Mouse (Mus musculus) heart, adult 8-10 months (tissue): ENCODE data around the gene Gse1. TPM values are rescaled to one million over a fixed set of nuclear protein-coding genes. Genes with fewer than 3 reads are reported as not detected.

Experiments used
- DNase-seq: peaks from one replicate; pipeline ENCODE4 v3.0.0; 2022; ENCODE audit warnings: low spot score
- total RNA-seq, 4 experiments: library from RNA; stranded (reverse); gene quantifications; 2 replicates each; pipeline ENCODE4 v1.2.4; 2022

Gse1 gene
- total RNA-seq, 4 experiments from 2014 or later, result 18.9 to 29.1 (median 23.3) TPM

- no peak for DNase-seq
Observed at GRCm38 (mm10) chr8:120401216-120401615, 173.0 kb downstream of the Gse1 start.

DNA sequence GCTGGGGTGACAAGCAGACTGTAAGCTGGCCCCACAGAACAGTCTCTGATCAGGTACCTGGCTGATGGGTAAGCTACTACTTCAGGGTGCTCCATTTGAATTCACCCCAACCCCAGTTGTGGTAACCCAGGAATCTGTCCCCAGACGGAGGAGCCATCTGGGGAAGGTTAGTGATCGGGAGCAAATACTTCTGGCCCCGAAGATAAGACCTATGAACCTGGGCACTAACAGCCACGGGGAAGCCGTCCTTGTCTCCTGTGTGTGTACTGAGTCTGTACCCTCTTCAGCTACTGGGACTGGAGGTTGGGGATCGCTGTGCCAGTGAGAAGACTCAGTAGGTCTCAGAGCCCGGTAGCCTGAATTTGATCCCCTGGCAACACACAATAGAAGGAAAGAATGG lies 173.5 kb downstream of the Gse1 start:
- DNase-seq, result no peak

- DNase-seq, result no peak
Observed at GRCm38 (mm10) chr8:120403606-120404269, 175.5 kb downstream of the Gse1 start.

- DNase-seq, result peak; percentile 47
Observed at GRCm38 (mm10) chr8:120404609-120405036, 176.4 kb downstream of the Gse1 start.

GRCm38 (mm10) chr8:120406008-120406632 lies 177.9 kb downstream of the Gse1 start:
- DNase-seq, result no peak

DNA sequence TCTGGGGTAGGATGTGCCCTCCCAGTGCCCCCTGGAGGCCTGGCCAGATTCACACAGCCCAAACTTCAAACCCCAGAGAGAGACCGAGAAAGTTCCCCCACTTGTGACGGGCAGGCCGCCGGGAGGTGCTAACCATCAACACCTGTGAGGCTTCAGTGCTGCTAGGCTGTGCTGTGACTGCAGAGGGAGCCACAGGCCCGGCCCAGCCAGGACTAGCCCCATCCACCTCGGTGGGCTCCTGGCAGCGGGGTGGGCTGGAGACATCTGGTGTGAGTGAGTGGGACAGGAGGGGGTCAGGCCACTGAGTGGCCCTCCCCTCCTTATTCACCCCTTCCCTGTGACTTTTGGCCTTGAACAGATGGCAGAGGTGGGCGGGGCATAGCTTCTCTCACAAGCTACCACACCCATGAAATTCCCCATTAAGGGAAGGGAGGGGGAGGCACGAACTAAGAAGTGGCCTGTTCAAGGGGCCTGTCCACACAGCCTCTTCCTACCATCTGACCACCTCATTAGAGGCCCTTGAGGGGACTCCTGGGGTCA lies 179.5 kb downstream of the Gse1 start:
- DNase-seq, result peak; percentile 44

- no peak for DNase-seq
Observed at GRCm38 (mm10) chr8:120408241-120409215, 180.3 kb downstream of the Gse1 start.

DNA sequence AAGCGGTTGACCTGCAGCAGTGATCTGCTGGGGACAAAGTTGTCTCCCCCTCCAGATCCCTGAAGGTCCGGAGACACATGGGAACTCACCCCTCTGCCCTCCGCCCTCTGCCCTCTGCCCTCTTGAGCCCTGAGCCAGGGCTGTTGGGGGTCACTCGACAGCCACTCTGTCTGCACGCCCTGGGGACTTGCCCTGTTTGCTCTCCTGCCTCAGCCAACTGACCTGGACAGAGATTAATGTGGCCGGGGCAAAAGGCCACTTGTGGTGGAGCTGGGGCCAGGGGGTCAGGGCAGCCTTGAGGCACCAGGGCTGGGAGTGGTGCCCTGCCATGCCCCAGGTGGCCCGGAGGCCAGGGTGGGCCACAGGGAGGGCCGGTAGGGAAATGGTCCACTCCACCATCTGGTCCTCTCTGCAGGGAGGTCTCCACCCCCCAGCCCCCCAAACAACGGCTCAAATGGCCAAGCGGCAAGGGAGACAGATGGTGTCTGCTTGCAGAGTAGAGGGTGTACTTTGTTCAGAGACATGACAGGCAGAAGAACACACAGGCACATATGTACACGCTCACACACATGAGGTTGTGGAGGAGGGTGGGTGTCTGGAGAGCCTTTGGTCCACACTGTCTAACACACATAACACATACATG lies 181.2 kb downstream of the Gse1 start:
- DNase-seq, result no peak

DNA sequence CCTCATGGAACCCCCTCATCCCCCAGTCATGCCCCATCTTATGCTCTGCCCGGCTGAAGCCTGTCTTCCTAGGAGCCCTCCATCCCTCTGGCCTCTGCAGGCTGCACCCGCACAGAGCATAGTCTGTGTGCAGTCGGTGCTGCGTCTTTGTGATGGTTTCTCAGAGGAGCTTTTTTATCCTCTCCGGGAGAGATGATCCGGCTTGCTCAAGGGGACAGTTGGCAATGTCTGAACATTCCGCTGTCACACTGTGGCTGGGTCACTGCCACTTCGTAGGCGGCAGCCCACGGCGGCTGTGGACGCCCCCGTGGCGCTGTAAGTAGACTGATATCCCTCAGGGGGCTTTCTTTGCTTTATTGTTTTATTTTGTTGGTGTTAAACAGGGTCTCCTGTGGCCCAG lies 182.8 kb downstream of the Gse1 start:
- DNase-seq, result no peak

- no peak for DNase-seq
Observed at GRCm38 (mm10) chr8:120411862-120412261, 183.6 kb downstream of the Gse1 start.

DNA sequence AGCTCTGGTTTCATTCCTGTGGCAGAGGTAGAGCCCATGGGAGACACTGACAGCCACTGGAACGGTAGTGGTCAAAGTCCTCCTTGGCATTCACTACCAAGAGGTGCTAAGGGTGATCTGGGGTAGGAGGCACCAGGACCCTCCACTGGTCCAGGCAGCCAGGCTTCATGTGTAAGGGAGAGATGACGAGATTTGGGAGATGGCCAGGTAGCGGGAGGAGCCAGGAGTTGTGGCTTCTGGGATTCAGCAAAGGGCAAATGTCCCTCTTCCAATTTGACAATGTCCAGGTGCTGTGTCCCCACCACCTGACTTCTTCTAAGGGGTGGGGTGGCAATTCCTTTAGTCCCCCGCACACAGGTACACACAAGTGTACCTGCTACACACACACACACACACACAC lies 184.1 kb downstream of the Gse1 start:
- no peak for DNase-seq

- DNase-seq, result no peak
Observed at GRCm38 (mm10) chr8:120412911-120413625, 184.8 kb downstream of the Gse1 start.

DNA sequence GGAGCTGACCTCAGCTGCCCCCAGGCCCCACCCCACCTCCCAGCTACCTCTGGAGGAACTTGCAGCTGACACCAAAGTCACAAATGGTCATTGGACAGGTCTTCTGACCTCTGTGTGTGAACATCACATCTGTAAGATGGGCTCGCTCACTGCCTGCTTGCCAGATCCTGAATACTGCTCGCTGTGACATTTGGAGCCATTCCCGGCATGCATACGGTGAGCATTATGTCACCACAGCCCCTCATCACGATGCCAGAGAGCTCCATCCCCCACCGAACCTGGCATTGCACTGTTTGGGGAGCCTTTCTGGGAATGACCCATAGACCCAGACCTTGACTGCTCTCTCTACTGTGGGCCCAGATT lies 185.4 kb downstream of the Gse1 start:
- DNase-seq, result no peak

- DNase-seq, result no peak
Observed at GRCm38 (mm10) chr8:120414216-120414615, 186.0 kb downstream of the Gse1 start.

DNA sequence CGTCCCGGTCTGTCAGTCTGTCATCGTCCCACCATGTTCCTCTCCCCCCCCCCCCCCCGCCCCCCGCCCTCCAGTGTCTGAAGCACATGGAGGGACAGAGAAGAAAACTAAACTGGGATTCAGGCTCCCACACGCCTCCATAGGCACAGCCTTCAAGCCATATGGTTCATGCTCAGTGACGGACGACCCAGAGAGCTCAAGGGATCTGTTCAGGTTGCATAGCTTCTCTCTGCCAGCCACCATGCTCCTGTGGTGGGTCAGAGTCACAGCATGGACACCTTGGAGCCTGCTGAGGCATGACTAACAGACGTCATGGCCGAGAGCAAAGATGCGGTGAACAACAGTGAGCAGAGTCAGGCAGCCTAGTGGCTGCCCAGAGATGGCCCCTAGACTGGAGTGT lies 187.2 kb downstream of the Gse1 start:
- DNase-seq, result no peak

GRCm38 (mm10) chr8:120416173-120416521 lies 187.9 kb downstream of the Gse1 start:
- no peak for DNase-seq

GRCm38 (mm10) chr8:120416522-120417394 lies 188.5 kb downstream of the Gse1 start:
- DNase-seq, result peak; percentile 71

DNA sequence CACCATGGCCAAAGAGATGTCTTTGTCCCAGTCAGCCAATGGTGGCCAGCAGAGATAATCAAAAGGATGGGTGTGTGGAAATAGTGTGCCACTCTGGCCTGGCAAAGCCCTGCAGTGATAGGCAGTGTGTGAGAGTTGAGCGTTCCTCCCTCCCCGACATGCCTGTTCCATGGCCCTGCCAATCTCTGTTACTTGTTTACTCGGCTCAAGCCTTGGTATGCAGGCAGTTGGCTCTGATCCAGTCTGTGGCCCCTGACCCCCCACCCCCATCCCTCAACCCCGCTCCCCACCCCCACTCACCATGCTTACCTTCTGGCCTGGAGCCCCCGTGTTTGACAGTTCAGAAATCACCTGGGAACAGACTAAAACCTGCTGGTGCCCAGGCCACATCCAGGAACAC lies 189.9 kb downstream of the Gse1 start:
- no peak for DNase-seq

- DNase-seq, result no peak
Observed at GRCm38 (mm10) chr8:120419675-120420074, 191.4 kb downstream of the Gse1 start.

DNA sequence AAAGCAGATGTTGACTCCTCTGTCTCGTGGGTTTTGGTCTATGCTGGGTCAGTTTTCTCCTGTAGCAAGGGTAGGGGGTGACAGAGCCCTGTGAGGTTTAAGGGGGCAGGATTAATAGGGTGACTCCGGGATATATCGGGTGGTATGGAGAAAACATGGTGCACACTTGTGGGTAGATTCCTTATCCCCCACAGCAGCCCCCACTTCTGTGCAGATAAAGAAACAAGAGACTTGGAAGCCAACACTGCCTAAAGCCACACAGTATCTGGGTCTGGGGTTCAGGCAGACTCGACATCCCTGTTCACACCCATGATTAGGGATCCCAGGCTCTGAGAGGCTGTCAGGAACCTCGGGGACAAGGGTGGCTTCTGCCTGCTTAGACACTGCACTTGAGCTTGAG lies 192.0 kb downstream of the Gse1 start:
- DNase-seq, result no peak
